Mouse (Mus musculus): ENCODE data around the gene Kcng3.

GRCm38 (mm10) chr17:83657375-83657774 lies 25.7 kb upstream of the Kcng3 start:
- TF ChIP-seq CTCF (IDR thresholded peaks at IDR 0.05; ENCODE audit: extremely low read depth, insufficient read length, insufficient replicate concordance, low read depth, low read length) = no peak
- no peak for TF ChIP-seq POLR2A (IDR thresholded peaks at IDR 0.05; ENCODE audit: low read depth, low read length)

Data from small intestine, adult 2 months (tissue).